Mouse (Mus musculus) kidney, embryonic 14.5 days (tissue): ENCODE data around the gene Lsm14a. TPM values are rescaled to one million over a fixed set of nuclear protein-coding genes. Genes with fewer than 3 reads are reported as not detected.

ENCODE experiments used
- ATAC-seq: fragments of 200-750 bp; cut with Nextera tagmentation; 2 replicates; pipeline ENCODE4 v1.8.0; 2017; ENCODE audit warnings: moderate number of reproducible peaks, mild to moderate bottlenecking, moderate TSS enrichment, moderate library complexity; ENCODE audit not compliant: low FRiP score, low TSS enrichment
- H3K27ac ChIP-seq: fragments of 300-500 bp; sonication (generic); 2 replicates; pipeline ENCODE4 v1.5.1; 2014; ENCODE audit warnings: low read depth, mild to moderate bottlenecking, low read length, moderate library complexity, mixed read lengths
- H3K27me3 ChIP-seq: fragments of 300-500 bp; sonication (generic); 2 replicates; pipeline ENCODE4 v1.6.1; 2014; ENCODE audit warnings: mild to moderate bottlenecking, low read length; ENCODE audit not compliant: control insufficient read depth, insufficient read depth
- H3K36me3 ChIP-seq: fragments of 300-500 bp; sonication (generic); 2 replicates; pipeline ENCODE4 v1.6.1; 2014; ENCODE audit warnings: low read length, mixed read lengths; ENCODE audit not compliant: control insufficient read depth, insufficient read depth
- H3K4me1 ChIP-seq: fragments of 300-500 bp; sonication (generic); 2 replicates; pipeline ENCODE4 v1.6.1; 2014; ENCODE audit warnings: low read length, mixed read lengths; ENCODE audit not compliant: control insufficient read depth, insufficient read depth
- H3K4me2 ChIP-seq: fragments of 300-500 bp; sonication (generic); replicated peaks from 2 replicates; pipeline ENCODE4 v1.6.1; 2014; ENCODE audit warnings: low read depth, mild to moderate bottlenecking, low read length
- H3K4me3 ChIP-seq: fragments of 300-500 bp; sonication (generic); 2 replicates; pipeline ENCODE4 v1.5.1; 2014; ENCODE audit warnings: mild to moderate bottlenecking, low read length
- H3K9ac ChIP-seq: fragments of 300-500 bp; sonication (generic); 2 replicates; pipeline ENCODE4 v1.6.1; 2014; ENCODE audit warnings: low read depth, mild to moderate bottlenecking, low read length, moderate library complexity
- H3K9me3 ChIP-seq: fragments of 300-500 bp; sonication (generic); 2 replicates; pipeline ENCODE4 v1.6.1; 2016; ENCODE audit warnings: low read length; ENCODE audit not compliant: control insufficient read depth
- WGBS: fragments of 180-500 bp; shearing (Covaris S2); extraction: QIAGEN DNeasy Blood & Tissue Kit; methylation state at CpG from one replicate; pipeline ENCODE4 v1.1.7; 2014; 5-methylcytosine and 5-hydroxymethylcytosine counted together
- polyA plus RNA-seq: library from polyadenylated mRNA; unstranded; fragments of >200 nt; fragmentation: Nextera tagmentation; extraction: Ambion mirVana; gene quantifications from 2 replicates; pipeline ENCODE4 v1.2.1, GENCODE M21; 2014

The Lsm14a gene
- polyA plus RNA-seq, 1 experiment from 2014 or later = 59.4 TPM

DNA sequence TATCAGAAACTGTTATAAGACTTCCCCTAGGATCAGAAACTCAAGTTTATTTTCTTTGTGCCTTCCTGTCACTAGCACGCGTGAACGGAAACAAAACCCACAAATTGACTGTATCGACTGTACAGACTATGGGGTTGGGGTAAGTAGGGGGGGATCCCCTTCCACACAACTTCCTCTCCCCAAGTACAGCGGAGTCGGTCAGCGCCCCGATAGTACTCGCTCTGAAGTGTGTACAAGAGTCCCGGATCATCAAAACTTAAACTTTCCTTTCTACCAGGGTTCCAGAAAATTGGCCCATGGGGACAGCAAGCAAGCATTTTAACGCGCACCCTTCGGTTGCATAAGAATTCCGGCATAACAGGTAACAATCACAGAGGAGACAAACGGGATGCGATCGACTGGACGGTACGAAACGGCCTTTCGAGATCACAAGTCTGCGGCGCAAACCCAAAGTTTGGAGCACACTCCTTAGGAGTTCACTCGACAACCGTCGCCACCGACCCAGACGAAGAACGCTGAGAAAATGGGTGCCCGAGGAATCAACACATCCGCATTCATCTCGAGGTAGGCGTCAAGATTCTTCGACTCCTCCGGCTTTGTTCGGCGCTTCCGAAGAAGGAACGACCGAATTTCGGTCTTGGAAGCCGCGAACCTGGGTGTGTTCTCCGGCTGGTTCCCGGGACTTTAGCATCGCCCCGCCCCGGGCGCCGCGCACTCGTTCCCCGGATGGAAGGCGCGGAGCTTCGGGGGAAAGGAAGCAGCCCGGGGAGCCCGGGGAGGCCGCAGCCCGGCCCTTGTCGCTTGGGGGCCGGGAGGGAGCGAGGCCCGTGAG lies 4.5 kb downstream of the Lsm14a start:
- no peaks in the 10 kb centered on the region for H3K9me3 ChIP-seq
- H3K27me3 ChIP-seq = no peaks in the 10 kb centered on the region
- peak overlapping the region; percentile 96 for H3K9ac ChIP-seq
- H3K36me3 ChIP-seq = no peaks in the 10 kb centered on the region
- peak overlapping the region; percentile 98 for H3K27ac ChIP-seq
- peak overlapping the region; percentile 82 for H3K4me3 ChIP-seq
- peak; percentile 37; the same call in 1 of the 2 replicates for ATAC-seq
- H3K4me2 ChIP-seq = peak overlapping the region; percentile 67
- under 1% methylated on average over 53 of the region's 64 CpGs for WGBS
- H3K4me1 ChIP-seq = peaks cover 23% of the 10 kb centered on the region

DNA sequence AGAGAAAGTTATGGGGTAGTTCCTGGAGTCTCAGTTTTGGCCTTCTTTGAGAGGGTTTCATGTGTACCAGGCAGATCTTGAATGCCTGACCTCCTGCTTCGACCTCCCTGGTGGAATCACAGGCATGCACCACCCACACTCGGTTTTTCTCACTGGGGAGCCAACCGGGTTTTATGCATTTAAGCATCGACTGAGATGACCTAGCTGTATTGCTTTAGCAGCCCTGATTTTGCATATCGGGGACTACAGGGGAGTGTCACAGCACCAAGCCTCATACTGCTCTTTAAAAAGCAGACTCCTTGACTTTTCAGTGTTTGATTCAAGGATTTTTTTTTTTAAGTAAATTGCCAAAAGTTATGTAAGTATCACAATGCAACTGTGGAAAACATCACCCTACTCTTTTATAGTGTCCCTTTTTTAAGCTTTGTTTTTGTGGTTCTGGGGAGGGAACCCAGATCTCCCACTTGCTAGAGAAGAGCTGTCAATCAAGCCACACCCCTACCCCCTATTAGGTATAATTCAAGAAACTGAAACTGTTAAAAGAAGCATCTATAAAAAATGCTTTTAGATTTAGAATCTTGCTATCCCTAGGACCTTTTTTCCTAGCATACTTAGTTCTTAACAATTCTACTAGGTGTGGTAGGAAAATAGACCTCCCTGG lies 5.2 kb downstream of the Lsm14a start:
- Histone ChIP-seq H3K9me3 (no peaks in the 10 kb centered on the region), H3K9ac (peak overlapping the region; percentile 96), H3K36me3 (no peaks in the 10 kb centered on the region), H3K27ac (no peak overlapping the region), H3K4me2 (peak overlapping the region; percentile 67), H3K4me3 (peak overlapping the region; percentile 82), H3K4me1 (peaks cover 23% of the 10 kb centered on the region), H3K27me3 (no peaks in the 10 kb centered on the region)
- ATAC-seq = no peak
- WGBS = 0% methylated on average over 5 of the region's 5 CpGs

DNA sequence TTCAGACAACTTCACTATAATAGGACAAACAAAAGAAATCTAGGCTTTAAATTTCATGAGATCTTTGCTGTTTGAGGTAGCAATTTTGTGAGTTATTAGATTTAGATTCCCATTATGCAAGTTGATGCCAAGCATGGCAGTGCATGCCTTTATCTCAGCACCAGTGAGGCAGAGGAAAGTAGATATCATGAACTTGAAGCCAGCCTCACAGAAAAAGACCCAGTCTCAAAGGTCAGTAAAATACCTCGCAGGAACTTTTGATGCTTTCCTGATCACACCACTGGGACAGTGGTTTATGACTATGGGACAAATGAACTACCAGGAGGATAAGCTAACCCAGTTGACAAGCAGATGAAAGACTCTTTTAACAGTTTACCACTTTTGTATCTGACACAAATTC lies 10.3 kb downstream of the Lsm14a start:
- no peak overlapping the region for H3K27ac ChIP-seq
- 28% methylated on average over 1 of the region's 1 CpGs for WGBS
- no peak overlapping the region for H3K9ac ChIP-seq
- peaks cover 16% of the 10 kb centered on the region for H3K4me1 ChIP-seq
- H3K4me2 ChIP-seq = no peak overlapping the region
- no peak overlapping the region for H3K4me3 ChIP-seq
- ATAC-seq = no peak
- no peaks in the 10 kb centered on the region for H3K9me3 ChIP-seq
- no peaks in the 10 kb centered on the region for H3K36me3 ChIP-seq
- H3K27me3 ChIP-seq = no peaks in the 10 kb centered on the region

DNA sequence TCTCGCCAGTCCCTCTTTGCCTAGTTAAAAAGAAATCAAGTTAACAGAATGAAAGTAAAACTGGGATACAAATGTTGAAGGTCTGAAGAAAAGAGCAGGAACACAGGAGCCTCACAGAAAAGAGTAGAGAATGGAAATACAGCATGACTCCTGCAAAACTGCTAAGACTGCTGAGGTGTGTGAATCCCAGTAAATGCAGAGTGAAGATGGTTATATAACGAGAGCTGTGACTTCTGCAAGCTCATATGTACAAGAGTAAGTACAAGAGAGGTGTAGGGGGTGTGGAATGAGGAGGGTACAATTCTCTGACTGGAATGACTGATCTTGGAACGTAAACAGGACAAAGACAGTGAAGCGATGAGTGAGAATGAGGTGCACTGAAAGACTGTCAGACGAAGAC lies 11.4 kb downstream of the Lsm14a start:
- Histone ChIP-seq H3K27ac (no peak overlapping the region), H3K9ac (no peak overlapping the region), H3K4me1 (peaks cover 5% of the 10 kb centered on the region; the same call in 1 of the 2 replicates), H3K27me3 (no peaks in the 10 kb centered on the region), H3K4me3 (no peak overlapping the region), H3K9me3 (no peaks in the 10 kb centered on the region), H3K36me3 (no peaks in the 10 kb centered on the region), H3K4me2 (no peak overlapping the region)
- 85% methylated on average over 5 of the region's 5 CpGs for WGBS
- no peak for ATAC-seq

DNA sequence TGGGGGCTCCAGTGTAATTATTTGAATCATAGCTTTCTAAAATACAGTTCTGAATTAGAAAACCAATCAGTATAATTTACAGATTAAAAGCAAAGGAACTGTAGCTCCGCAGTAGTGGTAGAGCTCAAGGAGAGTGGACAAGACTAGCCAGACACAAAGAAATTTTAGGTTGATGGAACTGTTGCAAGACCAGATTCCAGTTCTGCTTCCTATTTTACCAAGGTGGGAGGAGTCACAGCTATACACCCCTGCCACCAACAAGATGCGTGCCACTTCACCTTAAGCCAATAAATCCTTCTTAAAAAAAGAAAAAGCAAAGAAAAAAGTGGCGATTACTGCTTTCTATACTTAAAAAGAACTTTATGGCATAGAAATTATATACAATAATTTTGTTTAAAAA lies 12.8 kb downstream of the Lsm14a start:
- Histone ChIP-seq H3K36me3 (no peaks in the 10 kb centered on the region), H3K4me2 (no peak overlapping the region), H3K9me3 (no peaks in the 10 kb centered on the region), H3K4me1 (peaks cover under 1% of the 10 kb centered on the region; the same call in 1 of the 2 replicates), H3K27me3 (no peaks in the 10 kb centered on the region), H3K27ac (no peak overlapping the region), H3K9ac (no peak overlapping the region), H3K4me3 (no peak overlapping the region)
- 79% methylated on average over 3 of the region's 3 CpGs for WGBS
- no peak for ATAC-seq

DNA sequence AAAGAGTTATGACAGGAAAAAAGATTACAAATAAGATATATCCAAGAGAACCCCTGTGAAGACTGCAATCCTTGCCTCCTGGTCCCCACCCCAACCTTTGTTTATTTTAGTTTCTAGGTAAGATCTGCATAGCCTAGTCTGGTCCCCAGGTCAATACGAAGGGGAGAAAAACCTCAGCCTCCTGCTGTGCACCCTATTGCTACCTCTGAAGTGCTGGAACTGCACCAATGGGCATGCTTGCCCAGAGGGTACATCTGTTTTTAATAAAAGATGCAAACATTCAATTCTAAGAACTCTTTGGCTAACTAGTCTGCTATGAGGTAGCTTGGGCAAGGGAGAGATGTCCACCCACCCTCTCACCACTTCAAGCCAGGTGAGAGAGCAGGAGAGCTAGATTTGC lies 19.2 kb downstream of the Lsm14a start:
- WGBS = 96% methylated on average over 1 of the region's 1 CpGs
- no peaks in the 10 kb centered on the region for H3K4me1 ChIP-seq
- no peak overlapping the region for H3K9ac ChIP-seq
- H3K27me3 ChIP-seq = no peaks in the 10 kb centered on the region
- no peak overlapping the region for H3K4me2 ChIP-seq
- H3K9me3 ChIP-seq = no peaks in the 10 kb centered on the region
- H3K36me3 ChIP-seq = peaks cover 54% of the 10 kb centered on the region
- H3K4me3 ChIP-seq = no peak overlapping the region
- H3K27ac ChIP-seq = no peak overlapping the region
- no peak for ATAC-seq

DNA sequence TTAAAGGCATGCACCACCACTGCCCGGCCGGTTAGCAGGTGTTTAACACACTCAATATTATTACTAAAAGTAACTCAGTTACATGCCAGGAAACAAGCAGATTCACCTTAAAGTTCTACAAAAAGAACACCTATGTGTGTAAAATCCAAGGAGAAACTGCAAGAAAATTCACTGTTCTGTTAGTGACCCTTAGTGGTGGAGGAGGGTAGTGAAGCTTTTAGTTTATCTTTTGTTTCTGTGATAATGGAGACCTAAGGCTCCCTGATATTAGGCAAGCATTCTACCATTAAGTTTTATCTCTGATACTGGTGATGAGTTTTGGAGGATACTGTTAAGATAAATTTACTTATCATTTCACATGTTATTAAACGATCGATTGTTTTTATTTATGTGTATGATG lies 37.5 kb downstream of the Lsm14a start:
- 95% methylated on average over 4 of the region's 4 CpGs for WGBS
- Histone ChIP-seq H3K27me3 (no peaks in the 10 kb centered on the region), H3K4me2 (no peak overlapping the region), H3K36me3 (peaks cover 69% of the 10 kb centered on the region), H3K4me1 (no peaks in the 10 kb centered on the region), H3K9me3 (no peaks in the 10 kb centered on the region), H3K9ac (no peak overlapping the region), H3K4me3 (no peak overlapping the region), H3K27ac (no peak overlapping the region)
- no peak for ATAC-seq

DNA sequence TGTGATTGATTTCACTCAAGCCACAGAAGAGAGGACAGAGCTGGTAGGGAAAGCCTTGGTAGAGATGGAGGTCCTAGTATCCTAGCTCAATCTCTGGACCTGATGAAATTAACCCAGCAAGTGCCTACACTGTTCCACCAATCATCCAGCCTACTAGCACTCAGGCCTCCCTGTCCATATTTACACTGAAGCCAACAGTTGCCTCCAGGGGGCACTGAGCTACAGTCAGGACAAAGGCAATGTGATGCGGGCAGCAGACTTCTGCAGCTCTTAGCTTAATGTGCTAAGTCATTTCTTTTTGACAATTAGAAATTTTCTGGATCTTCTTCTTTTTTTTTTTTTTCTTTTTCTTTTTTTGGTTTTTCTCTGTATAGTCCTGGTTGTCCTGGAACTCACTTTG lies 41.1 kb downstream of the Lsm14a start:
- Histone ChIP-seq H3K9me3 (no peaks in the 10 kb centered on the region), H3K4me2 (no peak overlapping the region), H3K27ac (no peak overlapping the region), H3K9ac (no peak overlapping the region), H3K27me3 (no peaks in the 10 kb centered on the region), H3K36me3 (peaks cover 83% of the 10 kb centered on the region), H3K4me3 (no peak overlapping the region), H3K4me1 (no peaks in the 10 kb centered on the region)
- 94% methylated on average over 1 of the region's 1 CpGs for WGBS
- no peak for ATAC-seq

DNA sequence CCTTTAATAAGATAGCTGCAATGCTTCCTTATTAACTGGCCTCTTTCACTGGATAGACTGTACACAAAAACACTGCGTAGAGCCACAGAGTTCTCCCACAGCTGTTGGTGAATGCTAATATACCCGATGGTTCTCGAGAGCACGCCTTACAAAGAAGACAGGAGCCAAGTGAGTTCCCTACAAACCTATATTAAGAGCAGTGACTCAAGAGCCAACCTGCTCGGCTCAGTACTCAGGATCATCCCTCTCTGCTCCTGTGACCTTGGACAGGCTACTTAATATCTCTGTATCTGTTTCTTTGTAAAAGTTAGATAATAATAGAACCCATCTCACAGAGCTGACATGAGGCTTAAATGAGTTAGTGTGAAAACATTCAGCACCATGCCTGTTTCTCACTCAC lies 42.9 kb downstream of the Lsm14a start:
- Histone ChIP-seq H3K36me3 (peaks cover 88% of the 10 kb centered on the region), H3K27ac (no peak overlapping the region), H3K4me3 (no peak overlapping the region), H3K4me2 (no peak overlapping the region), H3K27me3 (no peaks in the 10 kb centered on the region), H3K4me1 (no peaks in the 10 kb centered on the region), H3K9ac (no peak overlapping the region), H3K9me3 (no peaks in the 10 kb centered on the region)
- 95% methylated on average over 5 of the region's 5 CpGs for WGBS
- ATAC-seq = no peak
